Mouse (Mus musculus): ENCODE results near the gene Corin.

Gene Corin

GRCm38 (mm10) chr5:72329453-72329852, 174.8 kb downstream of the Corin start:
- in situ Hi-C loops (cut with MboI, MseI) = no loop called here

DNA sequence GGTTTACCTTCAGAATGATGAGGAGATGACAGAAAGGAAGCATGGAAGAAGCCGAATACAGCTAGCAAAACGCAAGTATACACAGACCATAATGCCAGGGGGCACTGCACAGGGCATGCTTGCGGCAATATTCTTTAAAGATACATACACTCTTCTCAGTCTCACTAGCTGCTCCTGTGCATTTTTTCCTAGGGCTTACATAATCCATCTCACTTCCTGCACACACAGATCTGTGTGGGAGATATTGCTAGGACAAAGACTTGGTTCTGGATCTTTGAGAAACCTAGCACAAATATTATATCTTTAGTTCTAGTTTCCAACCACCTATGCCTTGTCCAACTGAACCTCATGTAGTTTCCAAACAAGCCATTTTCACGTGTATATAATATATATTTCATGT, 189.0 kb downstream of the Corin start:
- in situ Hi-C loops (cut with MboI, MseI) = no loop called here

DNA sequence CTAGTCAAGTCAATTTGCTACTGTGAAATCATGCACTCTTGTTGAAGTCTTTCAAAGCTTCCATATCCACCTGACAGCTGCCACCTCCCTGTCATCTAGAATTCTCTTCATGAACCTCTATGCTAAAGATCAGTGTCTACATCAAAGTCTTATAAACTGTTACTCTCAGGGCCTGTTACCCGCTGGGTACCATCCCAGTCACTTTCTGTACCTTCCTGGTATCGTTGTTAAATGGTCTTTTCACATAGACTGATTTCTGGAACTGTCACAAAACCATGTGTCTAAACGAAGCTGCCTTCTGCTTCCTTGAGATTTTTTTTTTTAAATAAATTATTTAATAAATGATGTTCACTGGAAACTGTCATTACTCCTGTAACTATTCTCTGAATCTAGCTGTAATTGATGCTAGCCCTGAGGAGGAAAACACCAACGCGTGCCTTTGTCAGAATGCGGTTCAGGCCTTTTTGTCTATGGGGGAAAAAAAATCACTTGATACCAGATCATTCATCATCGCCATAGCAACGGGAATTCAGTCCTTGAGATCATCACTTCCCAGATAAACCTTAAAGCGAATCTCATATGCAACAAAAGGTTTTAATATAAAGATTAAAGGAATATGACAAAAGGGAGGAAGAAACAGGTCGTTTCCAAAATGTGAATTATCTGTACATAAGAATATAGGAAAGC, 205.7 kb downstream of the Corin start:
- in situ Hi-C loops (cut with MboI, MseI) = no loop called here

DNA sequence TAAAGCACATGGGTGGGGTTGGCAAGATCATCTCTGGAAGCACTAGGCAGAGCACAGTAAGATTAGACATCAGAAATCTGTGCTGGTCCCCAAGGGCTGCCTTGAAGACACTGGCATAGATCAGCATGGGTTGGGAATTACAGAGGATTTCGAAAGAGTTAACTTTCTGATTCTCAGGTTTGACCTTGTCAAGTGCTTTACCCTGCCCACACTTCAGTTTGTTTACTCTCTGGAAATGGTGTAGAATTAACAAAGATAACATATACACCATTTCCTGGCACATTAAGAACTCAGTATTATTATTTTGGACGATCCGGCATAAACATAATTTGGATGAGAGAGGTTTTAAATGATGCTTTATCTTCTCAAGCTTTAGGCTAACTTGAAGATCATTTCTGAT, 219.2 kb downstream of the Corin start:
- in situ Hi-C loops (cut with MboI, MseI) = no loop called here

DNA sequence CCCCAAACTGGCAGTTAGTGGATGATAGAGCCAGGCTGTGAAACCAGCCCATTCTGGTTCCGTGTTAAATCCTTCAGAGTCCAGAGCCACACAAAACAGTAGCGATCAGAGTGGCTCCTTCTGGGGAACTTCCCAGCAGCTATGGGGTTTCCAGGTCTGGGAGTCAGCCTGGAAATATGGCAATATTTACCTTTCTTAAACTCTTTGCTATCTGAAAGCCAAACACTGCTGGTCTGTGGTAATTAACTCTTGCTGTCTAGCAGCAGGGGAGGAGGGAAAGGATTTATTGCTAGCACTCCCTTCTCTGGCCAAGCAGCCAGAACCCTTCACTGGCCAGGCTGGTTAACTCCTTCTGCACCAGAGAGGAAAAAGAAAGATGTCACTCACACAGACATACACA, 221.4 kb downstream of the Corin start:
- in situ Hi-C loops (cut with MboI, MseI) = no loop called here

- in situ Hi-C loops (cut with MboI, MseI) = loop anchor here (5.0 to 10.0 kb wide), 2 partner anchors 55 to 97 kb away; no protein-coding TSS in a partner anchor
Observed at GRCm38 (mm10) chr5:72269652-72270051, 234.6 kb downstream of the Corin start.

DNA sequence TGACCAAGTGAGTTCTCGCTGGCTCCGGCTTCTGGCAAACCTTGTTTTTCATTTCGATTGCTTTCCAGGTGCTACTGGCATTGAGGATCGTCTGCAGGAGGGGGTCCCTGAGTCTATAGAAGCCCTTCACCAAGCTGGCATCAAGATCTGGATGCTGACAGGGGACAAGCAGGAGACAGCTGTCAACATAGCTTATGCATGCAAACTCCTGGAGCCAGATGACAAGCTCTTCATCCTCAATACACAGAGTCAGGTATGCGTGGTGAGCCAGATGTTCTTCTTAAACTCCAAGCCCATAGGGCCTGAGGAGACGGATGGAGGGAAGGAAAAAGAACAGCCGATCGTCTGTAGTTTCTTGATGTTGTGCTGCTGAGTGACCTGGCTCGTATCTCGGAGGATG, 235.1 kb downstream of the Corin start:
- in situ Hi-C loops (cut with MboI, MseI) = loop anchor here (5.0 to 10.0 kb wide), 2 partner anchors 54 to 97 kb away; no protein-coding TSS in a partner anchor

GRCm38 (mm10) chr5:72266955-72267535, 237.2 kb downstream of the Corin start:
- in situ Hi-C loops (cut with MboI, MseI) = loop anchor here (5.0 to 10.0 kb wide), 2 partner anchors 52 to 95 kb away; no protein-coding TSS in a partner anchor

GRCm38 (mm10) chr5:72264195-72264751, 240.0 kb downstream of the Corin start:
- in situ Hi-C loops (cut with MboI, MseI) = loop anchor here (10.0 kb wide), 1 partner anchor 49 kb away; no protein-coding TSS in a partner anchor

- in situ Hi-C loops (cut with MboI, MseI) = loop anchor here (10.0 kb wide), 1 partner anchor 47 kb away; no protein-coding TSS in a partner anchor
Observed at GRCm38 (mm10) chr5:72261802-72262324, 242.4 kb downstream of the Corin start.

DNA sequence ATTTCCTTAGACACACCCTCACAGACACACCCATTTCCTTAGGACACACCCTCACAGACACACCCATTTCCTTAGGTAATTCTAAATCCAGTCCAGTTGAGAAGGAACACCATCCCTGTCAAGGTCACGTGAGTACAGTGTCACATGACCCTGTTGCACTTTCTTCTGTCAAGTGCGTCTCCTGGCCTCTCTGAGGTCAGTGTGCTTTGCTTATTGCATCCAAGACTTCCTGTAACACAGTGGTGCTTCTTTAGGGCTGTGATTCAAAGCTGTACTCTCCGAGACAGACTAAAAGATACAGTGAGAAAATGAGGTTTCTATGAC, 245.0 kb downstream of the Corin start:
- in situ Hi-C loops (cut with MboI, MseI) = no loop called here

DNA sequence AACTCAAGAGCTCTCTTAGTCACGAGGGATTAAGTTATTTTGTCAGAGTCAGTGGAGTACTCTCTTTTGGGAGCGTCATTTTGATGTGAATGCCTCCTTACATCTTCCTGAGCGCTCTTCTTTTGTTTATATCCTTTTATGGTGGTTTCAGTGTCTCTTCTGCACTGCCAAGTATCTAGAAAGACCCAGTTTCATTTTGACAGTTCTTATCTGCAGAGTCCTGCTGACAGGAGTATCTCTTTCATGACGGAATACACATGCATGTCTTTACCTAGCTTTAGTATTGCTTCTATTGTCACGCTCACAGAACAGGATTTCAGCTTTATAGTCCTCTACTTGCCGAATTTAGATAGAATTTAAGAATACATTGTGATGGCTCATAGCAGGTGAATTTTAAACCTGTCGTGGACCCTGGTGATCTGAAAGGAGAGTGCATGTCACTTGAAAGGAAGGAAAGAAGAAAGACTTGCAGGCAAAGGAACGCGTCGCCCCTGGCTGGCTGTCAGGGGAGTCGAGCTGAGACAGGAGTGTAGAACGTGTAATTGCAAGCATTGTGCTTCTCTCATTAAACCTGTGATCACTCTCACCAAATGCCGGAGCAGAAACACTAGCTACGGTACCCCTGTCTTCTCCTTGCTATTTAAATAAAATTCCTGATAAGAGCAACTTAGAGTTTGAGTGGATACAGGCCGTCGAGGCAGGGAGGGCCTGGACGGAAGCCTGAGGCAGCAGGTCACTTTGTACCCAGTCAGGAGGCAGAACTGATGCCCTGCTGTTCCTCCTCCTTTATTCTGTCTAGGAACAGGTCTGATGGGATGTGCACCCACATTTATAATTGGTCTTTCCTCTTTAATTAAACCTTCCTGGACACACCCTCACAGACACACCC, 245.6 kb downstream of the Corin start:
- in situ Hi-C loops (cut with MboI, MseI) = no loop called here

DNA sequence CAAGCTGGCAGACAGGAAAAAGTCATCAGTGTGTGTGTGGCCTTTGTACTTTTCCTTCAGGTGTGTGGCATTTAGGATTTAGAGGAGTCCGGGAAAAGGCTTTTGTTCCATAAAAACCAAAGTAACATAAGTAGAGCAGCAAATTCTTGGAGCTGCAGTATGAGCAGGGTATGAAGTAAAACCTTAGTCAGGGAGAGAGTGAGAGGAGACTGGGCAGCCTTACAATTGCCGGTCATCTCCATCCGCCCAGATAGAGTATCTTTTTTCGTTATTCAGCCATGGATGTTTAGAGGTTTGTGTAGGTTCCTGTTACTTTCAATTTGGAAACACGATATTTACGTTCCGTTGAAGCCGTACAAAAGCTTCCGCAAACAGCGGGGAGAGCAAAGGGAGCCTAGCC, 247.2 kb downstream of the Corin start:
- in situ Hi-C loops (cut with MboI, MseI) = no loop called here

- in situ Hi-C loops (cut with MboI, MseI) = no loop called here
Observed at GRCm38 (mm10) chr5:72254958-72255357, 249.3 kb downstream of the Corin start.

GRCm38 (mm10) chr5:72250180-72250579, 254.1 kb downstream of the Corin start:
- in situ Hi-C loops (cut with MboI, MseI) = no loop called here

All from T-helper 1 cell (primary cell).